Mouse (Mus musculus): ENCODE measurements around the gene Cfap300.

DNA sequence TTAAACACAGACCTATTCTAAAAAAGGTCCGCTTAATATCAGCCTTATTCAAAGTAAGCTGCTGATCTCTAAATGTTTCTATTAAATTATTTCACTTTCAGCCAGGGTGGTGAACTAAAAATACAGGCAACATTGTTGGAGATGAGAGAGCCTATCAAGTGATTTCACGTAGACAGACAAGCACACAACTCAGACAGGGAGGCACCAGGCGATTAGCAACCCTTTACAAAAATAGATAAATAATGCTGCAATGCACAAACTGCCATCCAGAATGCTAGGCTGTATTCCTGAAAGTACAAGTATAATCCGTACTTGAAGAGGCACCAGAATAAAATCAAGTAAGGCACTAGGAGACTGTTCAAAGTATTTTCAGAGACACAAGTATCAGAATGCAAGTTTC, 58.3 kb downstream of the Cfap300 start:
- TF ChIP-seq CTCF (IDR thresholded peaks at IDR 0.05; ENCODE audit: borderline replicate concordance, extremely low read depth, insufficient read depth, insufficient read length) (no peak), POLR2A (IDR thresholded peaks at IDR 0.05; ENCODE audit: borderline replicate concordance, extremely low read depth, insufficient read depth, insufficient read length, poor library complexity, severe bottlenecking) (no peak)

All from brain, embryonic 14.5 days (tissue).